Mouse (Mus musculus) retina, adult 2 months (tissue): ENCODE results near the gene Slc2a1.

Experiments
- DNase-seq: peaks from one replicate; pipeline ENCODE4 v3.0.0-alpha.2; 2012; ENCODE audit warnings: low read depth, low spot score

Gene Slc2a1

GRCm38 (mm10) chr4:119098216-119099210 is 10.0 kb upstream of the Slc2a1 start:
- DNase-seq: no peak

GRCm38 (mm10) chr4:119101392-119101791 is 7.1 kb upstream of the Slc2a1 start:
- DNase-seq: no peak

- DNase-seq: no peak
These were observed 6.0 kb upstream of the Slc2a1 start for GRCm38 (mm10) chr4:119102350-119103126.

- no peak for DNase-seq
These were observed 3.7 kb upstream of the Slc2a1 start for GRCm38 (mm10) chr4:119104847-119105246.

DNA sequence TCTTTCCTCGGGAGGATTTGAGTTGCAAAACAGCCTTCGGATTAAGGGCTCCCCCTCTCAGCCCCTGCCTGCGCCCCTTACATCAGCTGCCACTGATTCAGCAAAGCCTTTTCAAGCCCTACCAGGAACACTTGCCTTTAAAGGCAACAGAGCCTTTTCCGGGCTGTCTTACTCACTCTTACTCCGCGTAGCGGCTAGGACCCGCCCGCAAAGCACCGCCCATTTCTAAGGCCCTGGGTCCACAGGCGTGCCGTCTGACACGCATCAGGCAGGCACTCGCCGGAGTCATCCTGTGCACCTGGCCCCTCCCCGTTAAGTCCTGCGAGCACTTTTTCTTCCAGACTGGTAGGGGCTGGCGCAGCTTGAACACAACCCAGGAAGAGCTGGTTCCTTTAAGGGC is 2.8 kb upstream of the Slc2a1 start:
- DNase-seq: no peak

GRCm38 (mm10) chr4:119107867-119108266 is 644 bp upstream of the Slc2a1 start:
- DNase-seq: no peak

- no peak for DNase-seq
These were observed 1.1 kb downstream of the Slc2a1 start for GRCm38 (mm10) chr4:119109640-119110039.

GRCm38 (mm10) chr4:119110512-119110911 is 2.0 kb downstream of the Slc2a1 start:
- DNase-seq: no peak

DNA sequence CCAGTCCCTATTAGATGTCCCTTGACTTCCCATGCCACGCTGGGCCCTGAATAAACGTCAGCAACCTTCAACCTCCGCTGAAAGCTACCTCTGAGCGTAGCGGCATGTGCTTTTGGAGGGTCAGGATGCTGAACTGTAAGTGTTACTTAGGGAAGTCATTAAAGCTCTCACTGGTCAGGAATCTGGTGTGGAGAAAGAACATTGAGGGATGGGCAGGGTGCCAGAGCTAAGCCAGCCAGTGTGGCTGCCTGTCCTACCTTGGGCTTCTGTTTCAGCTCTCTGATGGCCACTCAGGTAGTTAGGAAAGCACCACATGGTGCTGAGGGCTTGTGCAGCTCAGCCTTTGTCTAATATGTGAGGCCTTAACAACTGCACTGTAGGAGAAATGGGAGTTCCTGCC is 2.9 kb downstream of the Slc2a1 start:
- no peak for DNase-seq

DNA sequence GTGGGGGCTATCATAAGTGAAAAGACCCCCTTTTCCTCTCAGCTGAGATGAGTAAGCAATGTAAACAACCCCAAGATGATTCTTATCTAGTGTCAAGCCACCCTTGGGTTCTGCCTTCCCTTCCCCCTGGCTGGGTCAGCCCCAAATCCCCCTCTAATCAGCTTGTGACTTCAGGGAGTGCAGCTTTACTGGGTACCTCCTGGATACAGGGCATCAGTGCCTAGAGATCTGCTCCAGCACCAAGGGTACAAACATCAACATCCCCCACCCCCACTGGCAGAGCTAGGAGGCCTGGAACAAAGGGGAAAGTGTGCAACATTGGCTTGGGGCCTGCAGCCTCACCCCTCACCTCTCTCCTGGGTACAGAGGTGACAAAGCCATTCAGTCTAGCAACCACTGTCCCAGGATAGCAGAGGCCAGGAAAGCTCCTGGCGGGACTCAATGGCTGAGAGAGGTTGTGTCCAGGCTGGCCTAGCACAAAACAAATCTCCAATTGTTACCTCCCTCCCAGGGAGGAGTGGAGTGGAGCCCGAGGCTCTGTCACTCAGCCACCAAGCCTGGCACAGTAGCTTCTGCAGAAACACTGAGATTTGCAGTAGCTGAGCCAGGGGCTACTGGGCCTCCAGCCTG is 3.9 kb downstream of the Slc2a1 start:
- peak; percentile 62 for DNase-seq

- no peak for DNase-seq
These were observed 7.1 kb downstream of the Slc2a1 start for GRCm38 (mm10) chr4:119115611-119116070.

GRCm38 (mm10) chr4:119116336-119116735 is 7.8 kb downstream of the Slc2a1 start:
- DNase-seq: no peak

- no peak for DNase-seq
These were observed 9.1 kb downstream of the Slc2a1 start for GRCm38 (mm10) chr4:119117571-119117970.

GRCm38 (mm10) chr4:119118659-119119077 is 10.2 kb downstream of the Slc2a1 start:
- no peak for DNase-seq

DNA sequence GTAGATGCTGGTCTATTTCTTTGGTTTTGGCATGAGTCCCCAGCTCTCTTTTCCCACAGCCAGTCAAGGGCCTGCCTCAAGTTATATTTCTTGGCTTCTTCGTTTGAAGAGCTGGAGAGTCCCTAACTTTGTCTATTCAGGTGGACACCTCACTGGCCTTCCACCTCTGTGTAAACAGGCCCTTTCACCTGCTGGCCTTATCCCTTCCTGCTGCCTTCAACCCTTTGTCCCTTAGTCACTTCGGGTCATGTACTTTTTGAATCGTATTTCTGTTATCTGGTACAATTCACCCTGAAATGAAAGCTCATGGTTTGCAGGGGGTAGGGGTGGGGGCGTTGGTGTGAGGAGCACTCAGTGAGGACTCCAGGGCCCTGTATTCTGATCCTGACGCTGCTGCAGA is 10.8 kb downstream of the Slc2a1 start:
- DNase-seq: no peak

DNA sequence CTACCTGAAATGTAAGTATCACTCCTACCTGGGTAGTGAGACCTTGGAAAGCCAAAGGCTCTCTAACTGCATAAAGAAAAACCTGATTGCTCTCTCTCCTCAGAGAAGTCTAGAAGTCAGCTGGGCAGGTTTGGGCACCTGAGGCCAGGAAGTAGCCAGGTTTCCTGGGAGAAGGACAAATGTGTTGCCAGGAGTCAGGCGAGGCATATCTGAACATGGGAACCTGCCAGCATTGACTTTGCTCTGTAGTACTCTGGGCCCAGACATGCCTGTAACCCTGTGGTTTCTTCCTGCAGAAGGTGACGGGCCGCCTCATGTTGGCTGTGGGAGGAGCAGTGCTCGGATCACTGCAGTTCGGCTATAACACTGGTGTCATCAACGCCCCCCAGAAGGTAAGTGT is 11.6 kb downstream of the Slc2a1 start:
- DNase-seq: no peak

GRCm38 (mm10) chr4:119121249-119121648 is 12.7 kb downstream of the Slc2a1 start:
- DNase-seq: no peak

GRCm38 (mm10) chr4:119124771-119125273 is 16.3 kb downstream of the Slc2a1 start:
- DNase-seq: no peak

GRCm38 (mm10) chr4:119125577-119126270 is 17.2 kb downstream of the Slc2a1 start:
- no peak for DNase-seq

GRCm38 (mm10) chr4:119127229-119127628 is 18.7 kb downstream of the Slc2a1 start:
- no peak for DNase-seq

- no peak for DNase-seq
These were observed 20.0 kb downstream of the Slc2a1 start for GRCm38 (mm10) chr4:119128547-119128946.
